Mouse (Mus musculus) kidney, adult 9 months (tissue): ENCODE measurements at regions not wholly inside any gene's neighbourhood (a gene's known extent, or its start where the extent isn't known, plus 50 kb on each side); places are given as distances from the start of the nearest gene placed in this dataset.
A peak's percentile ranks its signal among the peaks of the same experiment; 100 is the strongest.
"Not testable (repeated sequence)": the region's sequence is repeated elsewhere in the genome, so short reads cannot be mapped to it uniquely, and the experiment has no call there.

Source experiments
- DNase-seq: peaks from one replicate; pipeline ENCODE4 v3.0.0; 2022

- DNase-seq: no peak
Measured at GRCm38 (mm10) chr1:150160314-150160713, 60.5 kb downstream of the Ptgs2 start.

- DNase-seq: peak; percentile 5
Measured at GRCm38 (mm10) chr1:150164890-150165596, 65.2 kb downstream of the Ptgs2 start.

GRCm38 (mm10) chr1:150165597-150165973 is 65.8 kb downstream of the Ptgs2 start:
- no peak for DNase-seq

GRCm38 (mm10) chr1:150167172-150167571 is 67.3 kb downstream of the Ptgs2 start:
- DNase-seq: no peak

- DNase-seq: no peak
Measured at GRCm38 (mm10) chr1:150174204-150174603, 74.4 kb downstream of the Ptgs2 start.

- peak; percentile 54 for DNase-seq
Measured at GRCm38 (mm10) chr1:150177029-150177740, 77.4 kb downstream of the Ptgs2 start.

GRCm38 (mm10) chr1:150202022-150202421 is 102.2 kb downstream of the Ptgs2 start:
- DNase-seq: no peak

GRCm38 (mm10) chr1:150212454-150212853 is 106.8 kb upstream of the Pdc start:
- no peak for DNase-seq

GRCm38 (mm10) chr1:150216672-150217071 is 102.5 kb upstream of the Pdc start:
- DNase-seq: no peak

GRCm38 (mm10) chr1:150218802-150219201 is 100.4 kb upstream of the Pdc start:
- DNase-seq: no peak

- DNase-seq: no peak
Measured at GRCm38 (mm10) chr1:150225529-150225928, 93.7 kb upstream of the Pdc start.

- DNase-seq: not testable (repeated sequence)
Measured at GRCm38 (mm10) chr1:150239504-150239903, 79.7 kb upstream of the Pdc start.

GRCm38 (mm10) chr1:150240110-150240509 is 79.1 kb upstream of the Pdc start:
- no peak for DNase-seq

- no peak for DNase-seq
Measured at GRCm38 (mm10) chr1:150241153-150241552, 78.1 kb upstream of the Pdc start.

GRCm38 (mm10) chr1:150242108-150242507 is 77.1 kb upstream of the Pdc start:
- DNase-seq: no peak

GRCm38 (mm10) chr1:150244916-150245315 is 74.3 kb upstream of the Pdc start:
- no peak for DNase-seq

GRCm38 (mm10) chr1:150251422-150251821 is 67.8 kb upstream of the Pdc start:
- no peak for DNase-seq

GRCm38 (mm10) chr1:150251876-150252275 is 67.3 kb upstream of the Pdc start:
- DNase-seq: no peak

GRCm38 (mm10) chr1:150257596-150257995 is 61.6 kb upstream of the Pdc start:
- no peak for DNase-seq

- no peak for DNase-seq
Measured at GRCm38 (mm10) chr1:150260355-150260754, 58.9 kb upstream of the Pdc start.

GRCm38 (mm10) chr1:150266502-150266901 is 52.7 kb upstream of the Pdc start:
- peak; percentile 24 for DNase-seq

GRCm38 (mm10) chr1:150267003-150267402 is 52.2 kb upstream of the Pdc start:
- DNase-seq: no peak
